Mouse (Mus musculus) heart, adult 8-10 months (tissue): ENCODE data around the gene Zar1l. TPM values are rescaled to one million over a fixed set of nuclear protein-coding genes. Genes with fewer than 3 reads are reported as not detected.
A peak's percentile ranks its signal among the peaks of the same experiment; 100 is the strongest.
"Not testable (repeated sequence)": the region's sequence is repeated elsewhere in the genome, so short reads cannot be mapped to it uniquely, and the experiment has no call there.

Experiments used
- DNase-seq: peaks from one replicate; pipeline ENCODE4 v3.0.0; 2022; ENCODE audit warnings: low spot score
- total RNA-seq, 4 experiments: library from RNA; stranded (reverse); gene quantifications; 2 replicates each; pipeline ENCODE4 v1.2.4; 2022

The Zar1l gene
- not detected for total RNA-seq

DNA sequence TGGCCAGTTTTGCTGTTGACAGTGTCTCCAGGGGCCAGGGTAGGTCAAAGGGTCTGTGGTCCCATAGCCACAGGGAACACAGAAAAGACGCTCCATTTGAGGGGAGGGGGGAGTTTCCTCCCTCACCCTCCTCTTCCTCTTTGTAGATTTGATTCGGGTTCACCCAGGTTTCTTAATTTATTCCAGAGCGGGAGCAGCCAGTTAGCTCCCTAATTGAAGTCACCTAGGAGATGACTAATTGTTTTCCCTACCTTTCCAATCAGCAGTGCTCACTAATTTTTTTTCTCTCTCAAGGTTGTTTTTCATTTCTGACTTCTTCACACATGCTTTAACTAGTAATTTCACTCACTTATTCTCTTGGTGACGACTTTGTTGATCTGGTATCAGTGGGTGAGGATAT lies at the start of gene Zar1l:
Gene Zar1l (minus strand): TSS at position 101 of the 400 bp plus-strand sequence.
- DNase-seq, result no peak

DNA sequence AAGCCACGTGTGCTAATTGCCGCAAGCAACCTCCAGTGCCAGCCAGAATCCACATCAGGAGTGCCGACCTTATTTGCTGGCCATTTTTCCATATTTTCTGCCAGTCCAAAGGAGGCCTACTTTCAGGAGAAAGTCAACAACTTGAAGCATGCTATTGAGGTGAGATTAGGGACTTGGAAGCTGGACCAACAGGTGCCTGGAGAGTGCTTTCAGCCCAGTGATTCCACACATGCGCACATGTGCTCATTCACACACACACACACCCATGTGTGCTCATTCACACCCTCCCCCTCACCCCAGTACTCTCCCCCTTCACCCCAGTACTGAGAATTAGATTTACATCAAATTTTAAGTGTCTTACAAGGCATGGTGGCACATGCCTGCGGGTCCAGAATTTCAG lies 49.0 kb upstream of the Zar1l start:
- DNase-seq, result no peak

DNA sequence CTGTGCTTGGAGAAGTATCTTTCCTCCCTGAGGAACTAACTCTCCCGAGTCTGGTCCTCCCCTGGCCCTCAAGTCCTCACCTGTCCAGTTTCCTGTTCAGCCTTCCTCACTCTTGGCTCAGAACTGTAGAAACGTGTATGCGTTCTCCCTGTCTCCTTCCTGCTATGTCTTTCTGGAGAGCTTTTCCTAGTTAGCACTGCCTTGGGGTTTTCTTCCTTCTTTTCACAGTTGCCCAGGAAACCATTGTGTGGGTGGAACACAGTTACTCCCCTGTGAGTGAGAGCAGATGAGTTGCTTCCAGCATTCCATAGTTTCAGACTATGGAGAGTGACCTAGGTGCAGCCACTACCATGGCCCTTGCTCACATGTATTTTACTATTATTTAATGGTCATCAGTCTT lies 48.3 kb upstream of the Zar1l start:
- no peak for DNase-seq

DNA sequence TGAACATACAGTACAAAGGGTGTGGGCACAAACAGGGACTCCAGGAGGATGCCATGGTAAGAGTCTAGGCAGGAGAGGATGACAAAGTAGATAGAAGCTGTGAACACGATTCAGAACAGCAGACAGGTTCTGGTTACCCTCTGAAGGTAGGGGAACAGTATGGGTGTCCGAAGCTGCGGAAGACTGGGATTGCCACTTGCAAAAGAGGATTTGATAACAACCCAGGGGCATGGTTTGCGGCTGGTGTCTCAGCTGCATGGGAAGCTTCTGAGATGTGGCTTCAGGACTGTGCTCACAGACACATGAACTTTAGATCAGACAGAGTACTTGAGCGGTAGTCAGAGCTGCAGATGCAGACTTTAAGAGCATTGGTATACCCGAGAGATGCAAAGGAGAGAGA lies 46.5 kb upstream of the Zar1l start:
- DNase-seq, result no peak

DNA sequence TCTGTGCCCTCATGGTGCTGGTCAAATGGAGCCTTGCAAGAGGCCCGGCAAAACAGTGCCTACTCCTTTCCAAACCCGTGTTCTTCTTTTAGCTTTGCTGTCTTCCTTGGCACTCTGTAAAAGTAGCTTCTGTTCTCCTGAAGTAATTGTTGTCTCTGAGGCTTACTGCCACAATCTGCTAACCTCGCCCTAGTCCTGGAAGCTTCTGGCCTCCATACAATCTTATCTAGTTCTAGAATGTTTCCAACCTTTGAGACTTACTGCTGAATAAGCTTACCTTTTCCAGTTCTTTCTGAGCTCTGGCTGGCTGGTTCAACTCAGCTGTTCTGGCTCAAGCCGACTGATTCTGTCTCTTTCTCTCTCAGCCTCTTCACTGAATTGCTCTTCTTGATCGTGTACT lies 43.8 kb upstream of the Zar1l start:
- no peak for DNase-seq

DNA sequence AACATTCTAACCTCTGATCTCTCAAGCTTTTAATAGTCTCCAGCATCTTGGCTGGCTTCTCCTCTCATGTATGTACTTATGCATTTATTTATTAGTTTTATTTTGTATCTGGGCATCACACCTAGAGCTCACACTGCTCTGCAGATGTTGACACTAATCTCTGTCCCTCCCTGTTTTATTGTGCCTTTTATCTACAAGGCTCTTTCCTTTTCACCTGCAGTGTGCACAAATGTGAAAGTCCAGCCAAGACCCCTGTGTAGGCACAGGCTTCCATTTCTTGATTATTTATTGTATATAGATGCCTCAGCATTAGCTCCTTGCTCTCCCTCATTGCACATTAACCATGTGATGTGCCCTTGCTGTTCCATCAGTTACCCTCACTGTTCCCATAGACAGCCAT lies 43.4 kb upstream of the Zar1l start:
- DNase-seq, result no peak

DNA sequence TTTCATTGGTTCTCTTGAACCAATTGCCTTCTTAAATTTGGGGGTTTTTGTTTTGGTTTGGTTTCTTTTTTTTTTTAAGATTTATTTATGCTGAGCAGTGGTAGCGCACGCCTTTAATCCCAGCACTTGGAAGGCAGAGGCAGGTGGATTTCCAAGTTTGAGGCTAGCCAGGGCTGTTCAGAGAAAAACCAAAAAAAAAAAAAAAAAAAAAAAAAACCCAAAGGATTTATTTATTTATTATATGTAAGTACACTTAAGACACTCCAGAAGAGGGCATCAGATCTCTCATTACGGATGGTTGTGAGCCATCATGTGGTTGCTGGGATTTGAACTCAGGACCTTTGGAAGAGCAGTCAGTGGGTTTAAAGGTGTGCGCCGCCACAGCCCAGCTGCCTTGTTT lies 42.9 kb upstream of the Zar1l start:
- DNase-seq, result no peak

DNA sequence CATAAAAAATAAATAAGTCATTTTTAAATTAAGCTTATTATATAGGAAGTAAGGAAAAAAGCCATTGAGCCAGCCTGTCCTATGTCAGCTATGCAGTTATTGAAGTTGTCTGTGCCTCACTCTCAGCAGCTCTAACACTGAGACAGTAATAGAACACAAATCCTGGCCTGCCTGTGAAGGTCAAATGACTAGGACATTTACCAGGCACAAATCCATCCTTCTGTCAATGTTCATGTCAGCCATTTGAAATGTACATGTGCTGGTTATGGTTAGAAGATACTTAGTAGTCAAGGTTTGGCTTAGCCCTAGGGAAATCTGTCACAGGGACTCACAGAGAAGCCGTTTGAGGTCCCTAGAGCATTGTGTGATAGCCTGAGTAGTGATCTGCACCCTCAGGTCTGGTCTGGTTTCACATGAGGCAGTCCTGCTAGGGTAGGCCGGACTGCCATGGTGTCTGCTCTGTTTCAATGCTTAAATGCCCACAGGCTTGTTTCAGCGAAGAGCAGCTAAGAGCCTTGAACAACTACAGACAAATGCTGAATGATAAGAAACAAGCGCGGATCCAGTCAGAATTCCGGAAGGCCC lies 41.6 kb upstream of the Zar1l start:
- no peak for DNase-seq

DNA sequence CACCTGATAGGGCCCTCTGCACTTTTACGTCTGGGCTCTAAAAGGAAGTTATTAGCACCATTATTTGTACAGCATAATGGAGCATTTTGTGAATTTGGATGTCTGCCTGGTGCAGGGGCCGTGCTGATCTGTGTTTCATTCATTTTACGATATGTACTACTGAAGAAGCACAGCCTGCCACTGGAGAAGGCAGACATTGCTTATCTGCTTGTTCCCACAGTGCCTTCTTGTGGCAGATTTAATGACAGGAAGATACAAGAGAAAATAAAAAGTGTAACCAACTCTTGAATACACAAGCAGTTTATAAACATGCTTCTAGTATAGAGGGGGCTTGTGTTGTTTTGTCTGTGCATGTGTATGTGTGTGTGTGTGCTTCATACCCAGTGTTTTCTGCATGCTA lies 33.7 kb upstream of the Zar1l start:
- no peak for DNase-seq

DNA sequence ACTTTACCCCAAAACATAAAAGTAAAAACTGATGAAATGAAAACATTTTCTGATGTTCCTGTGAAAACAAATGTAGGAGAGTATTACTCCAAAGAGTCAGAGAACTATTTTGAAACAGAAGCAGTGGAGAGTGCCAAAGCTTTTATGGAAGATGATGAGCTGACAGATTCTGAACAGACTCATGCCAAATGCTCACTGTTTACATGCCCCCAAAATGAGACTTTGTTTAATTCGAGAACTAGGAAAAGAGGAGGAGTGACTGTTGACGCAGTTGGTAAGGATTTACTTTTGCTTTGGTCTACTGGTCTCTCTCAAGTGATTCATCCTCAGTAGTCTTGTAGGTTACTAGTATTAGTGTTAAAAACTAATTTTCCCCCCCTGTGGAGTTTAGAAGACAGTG lies 25.2 kb upstream of the Zar1l start:
- DNase-seq, result no peak

DNA sequence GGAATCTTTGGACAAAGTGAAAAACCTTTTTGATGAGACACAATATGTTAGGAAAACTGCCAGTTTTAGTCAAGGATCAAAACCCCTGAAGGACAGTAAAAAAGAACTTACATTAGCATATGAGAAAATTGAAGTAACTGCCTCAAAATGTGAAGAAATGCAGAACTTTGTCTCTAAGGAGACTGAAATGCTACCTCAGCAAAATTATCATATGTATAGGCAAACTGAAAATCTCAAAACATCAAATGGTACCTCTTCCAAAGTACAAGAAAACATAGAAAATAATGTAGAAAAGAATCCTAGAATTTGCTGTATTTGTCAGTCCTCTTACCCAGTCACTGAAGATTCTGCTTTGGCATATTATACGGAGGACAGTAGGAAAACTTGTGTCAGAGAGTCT lies 23.3 kb upstream of the Zar1l start:
- DNase-seq, result no peak

DNA sequence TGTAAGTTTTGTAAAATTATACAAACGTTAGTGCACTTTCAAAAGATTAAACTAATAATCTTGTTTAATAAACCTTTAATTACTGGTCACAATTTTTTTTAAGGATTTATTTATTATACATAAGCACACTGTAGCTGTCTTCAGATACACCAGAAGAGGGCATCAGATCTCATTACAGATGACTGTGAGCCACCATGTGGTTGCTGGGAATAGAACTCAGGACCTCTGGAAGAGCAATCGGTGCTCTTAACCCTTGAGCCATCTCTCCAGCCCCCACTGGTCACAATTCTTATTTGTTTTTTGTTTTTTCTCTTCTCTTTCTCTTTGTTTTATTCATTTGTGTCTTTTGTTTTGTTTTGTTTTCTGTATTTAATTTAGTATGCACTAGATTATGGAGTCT lies 7.3 kb upstream of the Zar1l start:
- DNase-seq, result no peak

DNA sequence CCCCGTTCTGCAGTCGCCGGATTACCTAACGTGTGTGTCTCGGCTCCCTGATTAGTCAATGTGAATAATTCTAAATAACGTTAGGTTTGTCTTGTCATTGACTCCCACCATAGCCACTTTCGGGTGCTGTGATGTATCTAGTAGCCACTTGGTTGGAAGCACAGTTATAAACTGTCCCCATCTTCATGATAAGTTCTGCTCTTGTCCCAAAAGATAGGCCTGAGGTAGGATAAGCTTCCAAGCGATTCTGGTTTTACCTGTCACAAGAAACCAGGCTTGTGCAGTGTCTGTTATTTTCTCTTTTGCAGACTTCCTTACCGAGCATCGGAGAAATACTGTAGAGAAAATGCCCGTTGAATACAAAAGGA lies 4.9 kb upstream of the Zar1l start:
- no peak for DNase-seq

DNA sequence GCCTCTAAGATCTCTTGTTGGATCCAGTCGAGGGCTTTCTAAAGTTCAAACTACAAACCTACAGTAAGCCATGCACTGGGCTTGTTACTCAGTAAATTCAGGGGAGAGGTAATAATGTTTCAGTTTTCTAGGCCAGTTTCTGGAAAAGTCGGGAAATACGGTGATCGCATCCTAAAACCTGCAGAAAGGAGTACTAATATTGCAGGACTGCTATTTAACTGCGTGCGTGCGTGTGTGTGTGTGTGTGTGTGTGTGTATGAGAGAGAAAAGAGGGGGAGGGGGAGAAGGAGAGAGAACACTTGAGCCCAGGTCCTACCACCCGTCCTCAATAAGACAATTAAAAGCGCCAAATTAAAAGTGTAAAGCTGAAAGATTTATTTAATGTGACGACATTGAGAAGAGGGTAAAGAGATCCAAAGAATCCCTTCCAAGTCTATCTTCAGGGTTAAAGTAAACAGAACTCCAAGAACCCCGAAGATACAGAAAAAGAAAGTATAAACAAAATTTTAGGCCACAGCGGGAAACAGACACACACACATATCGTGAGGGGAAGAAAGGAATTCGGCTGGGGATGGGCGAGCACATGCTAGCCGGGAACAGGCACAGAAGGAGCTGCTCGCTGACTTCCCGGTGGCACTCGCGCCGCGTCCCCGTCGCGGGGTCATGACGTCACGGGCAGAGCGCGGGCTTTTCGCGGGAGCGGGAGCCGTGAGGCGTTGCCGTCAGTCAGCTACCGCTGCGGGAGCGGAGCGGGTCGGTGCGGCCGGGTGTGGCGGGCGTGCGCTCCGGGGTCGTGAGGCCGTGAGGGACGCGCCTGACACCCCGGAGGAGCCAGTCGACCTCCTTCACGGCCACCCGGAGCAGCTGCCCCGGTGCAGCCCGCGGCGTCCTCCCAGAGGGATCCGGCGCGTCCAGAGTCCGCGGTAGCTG lies 4.2 kb upstream of the Zar1l start, which contains the start of gene Brca2:
Gene Brca2 (plus strand): TSS at position 694 of the 930 bp plus-strand sequence.
- DNase-seq, result peak; percentile 88

DNA sequence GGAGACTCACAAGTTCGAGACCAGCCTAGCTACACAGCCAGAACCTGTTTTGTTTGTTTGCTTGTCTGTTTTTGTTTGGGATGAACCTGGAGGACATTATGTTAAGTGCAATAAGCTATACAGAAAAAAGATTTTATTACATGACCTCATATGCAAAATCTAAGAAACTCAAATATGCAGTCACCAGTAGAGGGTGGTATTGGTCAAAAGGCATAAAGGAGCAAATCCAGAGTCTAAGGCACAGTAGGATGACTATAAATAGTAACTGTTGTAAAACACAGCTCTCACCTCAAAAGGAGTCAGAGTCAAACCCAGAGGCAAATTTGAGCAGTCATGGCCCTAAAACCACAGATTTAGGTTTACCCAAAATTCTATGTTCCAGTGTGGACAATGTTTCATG lies 1.6 kb upstream of the Zar1l start:
- DNase-seq, result no peak

DNA sequence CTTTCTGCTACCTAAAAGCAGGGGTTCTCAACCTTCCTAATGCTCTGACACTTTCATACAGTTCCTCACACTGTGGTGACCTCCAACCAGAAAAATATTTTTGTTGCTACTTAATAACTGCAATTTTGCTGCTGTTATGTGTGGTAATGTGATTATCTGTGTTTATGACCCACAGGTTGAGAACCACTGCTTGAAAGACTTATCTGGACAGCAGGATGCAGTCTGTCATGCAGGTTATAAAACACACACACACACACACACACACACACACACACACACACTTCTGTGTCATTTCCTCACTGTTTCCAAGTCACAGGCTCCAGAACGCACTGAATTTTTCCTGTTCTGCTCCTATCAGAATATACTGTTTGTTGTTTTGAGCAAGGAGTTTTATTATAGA lies 3.9 kb downstream of the Zar1l start:
- DNase-seq, result no peak

DNA sequence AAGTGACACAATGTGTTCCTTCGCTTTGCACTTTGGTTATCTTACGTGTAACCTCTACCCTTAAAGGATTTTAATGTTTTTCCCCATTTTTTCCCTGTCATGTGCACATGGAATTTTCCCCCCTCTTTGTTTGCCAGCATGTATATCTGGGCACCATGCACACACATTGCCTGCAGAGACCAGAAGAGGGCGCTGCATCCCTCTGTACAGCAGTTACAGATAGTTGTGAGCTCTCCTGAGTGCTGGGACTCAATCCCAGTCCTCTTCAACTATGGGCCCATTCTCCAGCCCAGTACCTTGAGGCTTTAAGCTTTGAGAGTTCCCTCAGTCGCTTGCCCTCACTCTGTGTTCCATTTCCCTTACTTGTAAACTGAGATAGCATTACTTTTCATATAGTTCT lies 4.7 kb downstream of the Zar1l start:
- no peak for DNase-seq

DNA sequence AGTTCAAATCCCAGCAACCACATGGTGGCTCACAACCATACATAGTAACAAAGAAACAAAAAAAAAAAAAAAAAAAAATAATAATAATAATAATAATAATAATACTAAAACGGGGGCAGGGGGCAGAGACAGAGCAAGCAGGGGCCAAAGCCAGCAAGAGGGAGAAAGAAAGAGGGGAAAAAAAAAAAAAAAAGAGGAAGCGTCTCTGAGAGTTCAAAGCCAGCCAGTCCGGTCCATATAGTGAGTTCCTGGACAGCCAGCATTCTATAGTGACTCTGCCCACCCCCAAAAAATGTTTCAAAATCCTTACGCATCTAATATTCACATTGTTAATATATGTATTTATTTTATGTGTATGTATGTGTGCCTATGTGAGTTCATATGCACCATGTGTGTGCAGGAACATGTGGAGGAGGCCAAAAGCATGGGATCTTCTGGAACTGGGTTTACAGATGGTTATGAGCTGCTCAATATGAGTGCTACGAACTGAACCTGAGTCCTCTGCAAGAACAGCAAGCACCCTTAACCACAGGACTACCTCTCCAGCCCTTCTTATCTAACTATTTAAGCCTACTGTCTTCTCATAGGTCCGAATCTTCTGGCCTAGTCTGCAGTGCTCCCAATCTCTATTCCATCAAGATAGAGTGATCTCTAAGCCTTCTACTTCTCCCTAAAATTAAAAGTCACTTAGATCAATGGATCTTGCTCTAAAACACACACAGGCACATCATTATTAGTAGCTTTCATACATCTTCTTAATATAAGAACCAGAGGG lies 7.3 kb downstream of the Zar1l start:
- DNase-seq, result no peak

DNA sequence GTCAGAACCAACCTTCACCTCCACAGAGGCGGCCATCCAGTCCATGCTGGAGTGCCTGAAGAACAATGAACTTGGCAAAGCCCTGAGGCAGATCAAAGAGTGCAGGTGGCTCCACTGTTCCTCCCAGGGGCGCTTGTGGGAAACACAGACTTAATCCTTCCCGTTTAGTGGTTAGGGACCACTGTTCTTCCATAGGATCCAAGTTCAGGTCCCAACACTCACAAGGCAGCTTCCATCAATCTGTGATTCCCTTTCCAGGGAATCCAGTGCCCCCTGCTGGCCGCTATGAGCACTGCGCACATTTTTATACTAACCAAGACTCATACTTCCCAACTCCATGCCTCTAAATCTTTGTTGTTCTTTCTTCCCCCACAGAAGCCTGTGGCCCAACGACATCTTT lies 22.2 kb downstream of the Zar1l start:
- peak; percentile 43 for DNase-seq

DNA sequence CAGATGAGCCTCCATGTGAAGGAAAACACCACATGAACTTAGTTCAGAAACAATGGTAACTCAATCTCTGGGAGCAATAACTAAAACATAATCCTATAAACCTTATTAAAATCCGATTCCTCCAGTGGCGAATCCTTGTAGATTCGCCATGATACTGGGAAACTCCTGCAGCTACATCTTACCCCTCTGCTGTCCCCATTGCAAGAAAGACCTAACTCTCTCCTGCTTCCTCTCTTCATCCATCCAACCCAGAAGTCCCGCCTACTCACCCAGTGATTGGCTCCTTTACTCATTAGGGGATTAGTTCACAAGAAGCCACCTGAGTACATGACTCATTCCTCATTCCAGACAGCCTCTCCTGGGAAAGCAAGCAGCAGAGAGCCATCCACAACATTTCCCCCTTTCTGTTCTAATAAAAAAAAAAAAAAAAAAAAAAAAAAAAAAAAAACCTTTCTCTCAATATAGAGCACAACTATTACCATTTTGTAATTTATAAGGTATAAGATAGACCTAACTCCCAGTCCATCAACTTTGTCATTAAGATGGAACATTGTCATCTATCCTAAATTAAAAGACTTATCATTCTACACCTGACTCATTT lies 26.3 kb downstream of the Zar1l start:
- not testable (repeated sequence) for DNase-seq

DNA sequence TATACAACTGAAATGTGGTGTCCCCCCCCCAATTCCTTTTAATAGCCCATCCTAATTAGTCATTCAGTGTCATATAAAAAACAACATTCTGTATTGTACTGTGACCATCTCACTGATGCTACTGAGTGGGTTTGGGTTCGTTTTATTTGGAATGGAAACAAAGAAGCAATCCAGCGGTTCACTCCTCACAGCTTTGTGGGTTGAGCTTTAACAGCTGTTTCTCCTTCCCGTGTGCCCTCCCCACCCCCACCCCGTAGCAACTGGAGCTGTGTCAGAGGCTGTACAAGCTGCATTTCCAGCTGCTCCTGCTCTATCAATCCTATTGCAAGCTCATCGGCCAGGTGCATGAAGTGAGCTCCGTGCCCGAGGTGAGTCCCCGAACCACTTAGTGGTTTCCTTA lies 27.1 kb downstream of the Zar1l start:
- DNase-seq, result no peak

DNA sequence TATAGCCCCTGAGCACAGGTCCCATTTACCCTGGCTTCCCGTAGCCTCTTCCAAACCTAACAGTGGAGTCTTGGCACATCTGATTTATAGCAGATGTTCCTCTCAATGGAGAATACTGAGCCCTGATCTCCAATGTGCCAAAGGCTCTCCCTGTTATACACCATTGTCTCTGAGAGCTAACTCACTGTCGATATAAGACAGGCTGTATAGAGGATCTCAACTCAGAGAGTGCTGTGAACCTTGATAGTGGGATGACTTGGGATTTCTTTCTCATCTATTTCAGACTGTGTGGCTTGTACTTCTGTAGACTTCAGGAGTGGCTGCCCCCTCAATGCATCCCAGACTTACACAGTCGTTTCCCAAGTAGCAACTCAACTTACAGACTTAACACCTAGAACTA lies 27.7 kb downstream of the Zar1l start:
- no peak for DNase-seq
